ENCODE assay signal across 22 mouse cellular contexts in the genomic region with DNA sequence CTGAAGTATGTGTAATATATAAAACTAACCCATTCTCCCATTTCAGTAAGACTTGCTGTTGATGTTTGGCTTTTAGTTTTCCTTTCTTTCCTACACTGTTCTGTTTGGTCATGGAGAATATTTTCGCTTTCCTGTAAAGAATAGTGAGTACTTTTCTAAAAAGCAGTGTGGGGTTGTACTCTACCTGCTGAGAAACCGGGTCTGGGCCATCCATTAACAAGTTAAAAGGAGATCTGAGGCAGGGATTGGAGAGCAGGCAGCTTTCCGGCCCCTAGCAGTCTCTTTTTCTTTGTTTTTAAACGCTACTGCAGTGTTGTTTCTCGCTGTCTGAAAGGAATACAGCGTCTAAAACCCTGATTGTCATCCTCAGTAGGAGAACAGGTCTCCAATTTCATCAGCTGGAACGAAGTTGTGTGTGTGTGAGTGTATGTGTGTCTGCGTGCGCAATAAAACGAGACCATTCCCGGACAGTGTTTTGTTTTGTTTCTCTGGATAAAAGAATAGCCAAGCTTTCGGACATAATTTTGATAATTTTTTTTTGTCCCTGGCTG. TPM values are rescaled to one million over a fixed set of nuclear protein-coding genes. Genes with fewer than 3 reads are reported as not detected.
DNase-seq lines count a peak whose midpoint lies in the region; ATAC-seq and TF ChIP-seq lines count a peak whose summit lies in the region.
"Had no signal": no experiment of that assay in that cellular context is flagged by ENCODE, and none has a peak within 500 bp of the region (broad histone marks: within the 10 kb centered on the region; RNA-seq: fewer than 3 reads in every experiment).

No protein-coding gene starts in this region.

- peak; percentile 17; the same call in 1 of the 2 replicates for TF ChIP-seq POLR2A in embryonic fibroblast, embryonic 13.5 days (IDR thresholded peaks at IDR 0.05; ENCODE audit: low read depth, low read length)
- no peak for TF ChIP-seq POLR2A in kidney, adult 2 months (IDR thresholded peaks at IDR 0.05; ENCODE audit: low read depth, low read length)

- no peak for TF ChIP-seq CTCF in embryonic fibroblast, embryonic 13.5 days (IDR thresholded peaks at IDR 0.05; ENCODE audit: borderline replicate concordance, insufficient read depth, low read length)
- TF ChIP-seq CTCF in kidney, adult 2 months (conservative IDR thresholded peaks at IDR 0.05; ENCODE audit: insufficient read depth, insufficient read length, low read depth, low read length), result no peak

- H3K9me3 ChIP-seq in midbrain, embryonic 14.5 days (ENCODE audit: control insufficient read depth, low read length), result no peaks in the 10 kb centered on the region
- H3K9me3 ChIP-seq in midbrain, embryonic 16.5 days (replicated peaks; ENCODE audit: control insufficient read depth, low read length, poor library complexity, severe bottlenecking), result no peaks in the 10 kb centered on the region
- H3K9me3 ChIP-seq: forebrain, embryonic 15.5 days; G1E; hindbrain, embryonic 15.5 days; midbrain, embryonic 13.5 days; neural tube, embryonic 13.5 days had no signal

- no peak overlapping the region for H3K4me3 ChIP-seq in midbrain, embryonic 14.5 days (replicated peaks; ENCODE audit: low read depth, low read length)
- H3K4me3 ChIP-seq in midbrain, embryonic 16.5 days (ENCODE audit: low read depth, low read length), result no peak overlapping the region
- no peak overlapping the region; the same call in 1 of the 2 replicates for H3K4me3 ChIP-seq in embryonic fibroblast, embryonic 13.5 days (ENCODE audit: insufficient read depth, low read length)
- no peak overlapping the region for H3K4me3 ChIP-seq in kidney, adult 2 months (ENCODE audit: insufficient read depth, low read depth, low read length)
- H3K4me3 ChIP-seq: forebrain, embryonic 15.5 days; hindbrain, embryonic 15.5 days; midbrain, embryonic 13.5 days; neural tube, embryonic 13.5 days had no signal

- 1% methylated on average over 12 of the region's 12 CpGs for WGBS in midbrain, embryonic 14.5 days
- 2% methylated on average over 12 of the region's 12 CpGs for WGBS in midbrain, embryonic 16.5 days
- 13% methylated on average over 12 of the region's 12 CpGs for WGBS in kidney, adult 2 months

- ATAC-seq in midbrain, embryonic 14.5 days (ENCODE audit: low FRiP score, low TSS enrichment), result no peak
- no peak for ATAC-seq in midbrain, embryonic 16.5 days
- ATAC-seq: forebrain, embryonic 15.5 days; liver, postnatal 0 days; midbrain, embryonic 13.5 days had no signal

- no peak overlapping the region for H3K9ac ChIP-seq in midbrain, embryonic 14.5 days (replicated peaks; ENCODE audit: low read length)
- no peak overlapping the region for H3K9ac ChIP-seq in midbrain, embryonic 16.5 days (ENCODE audit: low read depth, low read length)
- H3K9ac ChIP-seq: forebrain, embryonic 15.5 days; hindbrain, embryonic 15.5 days; liver, postnatal 0 days; midbrain, embryonic 13.5 days; neural tube, embryonic 13.5 days had no signal

- DNase-seq in heart, adult 11 months, result peak; percentile 70
- DNase-seq in heart, postnatal 4 days, result no peak
- peak; percentile 30 for DNase-seq in midbrain, embryonic 14.5 days
- DNase-seq in retina, postnatal 1 day, result peak; percentile 45
- no peak for DNase-seq in cerebellum, adult 11-12 months
- DNase-seq in kidney, adult 2 months, result no peak
- DNase-seq: cerebellum, adult 8-10 months; kidney, adult 8-10 months; left cerebral cortex, postnatal 4 days; liver, postnatal 0 days; thymus, postnatal 14 days had no signal

- no peaks in the 10 kb centered on the region for H3K4me1 ChIP-seq in midbrain, embryonic 14.5 days (ENCODE audit: control insufficient read depth, insufficient read depth, low read length)
- H3K4me1 ChIP-seq in midbrain, embryonic 16.5 days (ENCODE audit: control insufficient read depth, insufficient read depth, low read length), result no peaks in the 10 kb centered on the region
- H3K4me1 ChIP-seq in embryonic fibroblast, embryonic 13.5 days (ENCODE audit: control insufficient read depth, insufficient read depth, low read length), result 0 out of 2 replicates have a peak, but pooled peaks cover 7% of the 10 kb centered on the region
- H3K4me1 ChIP-seq in kidney, adult 2 months (ENCODE audit: control insufficient read depth, insufficient read depth, low read length), result no peaks in the 10 kb centered on the region
- H3K4me1 ChIP-seq: forebrain, embryonic 15.5 days; hindbrain, embryonic 15.5 days had no signal

- H3K27ac ChIP-seq in midbrain, embryonic 14.5 days (replicated peaks; ENCODE audit: low read depth, low read length), result no peak overlapping the region
- H3K27ac ChIP-seq in midbrain, embryonic 16.5 days (ENCODE audit: low read length), result no peak overlapping the region
- H3K27ac ChIP-seq in embryonic fibroblast, embryonic 13.5 days (ENCODE audit: insufficient read depth, low read length), result peak overlapping the region; percentile 71
- H3K27ac ChIP-seq in kidney, adult 2 months (ENCODE audit: insufficient read depth, low read depth, low read length), result no peak overlapping the region
- H3K27ac ChIP-seq: forebrain, embryonic 15.5 days; hindbrain, embryonic 15.5 days; midbrain, embryonic 13.5 days; neural tube, embryonic 13.5 days; stomach, postnatal 0 days had no signal

- peaks cover 87% of the 10 kb centered on the region for H3K27me3 ChIP-seq in midbrain, embryonic 14.5 days (ENCODE audit: control insufficient read depth, insufficient read depth, low read length)
- H3K27me3 ChIP-seq in midbrain, embryonic 16.5 days (ENCODE audit: control insufficient read depth, insufficient read depth, low read depth, low read length), result peaks cover 60% of the 10 kb centered on the region
- peaks cover 23% of the 10 kb centered on the region for H3K27me3 ChIP-seq in kidney, adult 2 months (replicated peaks; ENCODE audit: control insufficient read depth, insufficient read depth, low read length)

- no peaks in the 10 kb centered on the region for H3K36me3 ChIP-seq in midbrain, embryonic 14.5 days (ENCODE audit: control insufficient read depth, insufficient read depth, low read length)
- H3K36me3 ChIP-seq in midbrain, embryonic 16.5 days (ENCODE audit: control insufficient read depth, insufficient read depth, low read length), result no peaks in the 10 kb centered on the region
- H3K36me3 ChIP-seq in kidney, adult 2 months (ENCODE audit: control insufficient read depth, insufficient read depth, low read length), result no peaks in the 10 kb centered on the region
- H3K36me3 ChIP-seq: forebrain, embryonic 15.5 days; G1E; hindbrain, embryonic 15.5 days; midbrain, embryonic 13.5 days; neural tube, embryonic 13.5 days had no signal

- H3K4me2 ChIP-seq in midbrain, embryonic 14.5 days (ENCODE audit: low read length), result no peak overlapping the region
- no peak overlapping the region for H3K4me2 ChIP-seq in midbrain, embryonic 16.5 days (ENCODE audit: low read length)
- H3K4me2 ChIP-seq: forebrain, embryonic 15.5 days; hindbrain, embryonic 15.5 days; midbrain, embryonic 13.5 days had no signal

RNA-seq across cellular contexts. Expression of a gene that starts 15.2 kb away (rescaled TPM):
- total RNA-seq in heart, postnatal 4 days (2021), result under 1 TPM; 0.19 to 0.54 TPM
- 0.41 TPM in 1 of 2 replicates, not detected in the other for polyA plus RNA-seq in midbrain, embryonic 14.5 days (2014; fragmentation: Nextera tagmentation; extraction: Ambion mirVana)
- polyA plus RNA-seq in midbrain, embryonic 16.5 days (2015; fragmentation: Nextera tagmentation; extraction: Ambion mirVana), result 0.41 and 0.62 TPM in 2 replicates
- polyA plus RNA-seq in embryonic fibroblast, embryonic 13.5 days (2011; ENCODE audit: insufficient read length, low read depth, missing spikeins), result 17.4 and 31.3 TPM in 2 replicates
- 0.35 and 0.53 TPM in 2 replicates for polyA plus RNA-seq in kidney, adult 2 months (2012; rRNA removed)
- total RNA-seq: layer of hippocampus, postnatal 25 days had no signal
- polyA plus RNA-seq: large intestine, adult 2 months; spleen, adult 2 months had no signal

Comparison
In these comparisons a context has a peak if more than half of its experiments do, and no peak if none do; other contexts are left out.
1. DNase-seq: peak in heart, adult 11 months (single experiment), midbrain, embryonic 14.5 days (single experiment) and retina, postnatal 1 day (single experiment); none in heart, postnatal 4 days (single experiment), cerebellum, adult 11-12 months (single experiment) and kidney, adult 2 months (single experiment).
2. RNA of a gene that starts 15.2 kb away (polyA plus RNA-seq): 17.4 to 31.3 TPM in embryonic fibroblast, embryonic 13.5 days; 0.35 to 0.53 TPM in kidney, adult 2 months, 0.41 to 0.62 TPM in midbrain, embryonic 16.5 days and 0.41 TPM in midbrain, embryonic 14.5 days; every median in the first group is over 10 times any median in the second.